Mouse (Mus musculus) cortical plate, adult 2 months (tissue): ENCODE results near the gene Mark4.

Source experiments
- CTCF ChIP-seq: fragments of 200-500 bp; IDR thresholded peaks from 2 replicates; pipeline ENCODE4 v1.5.1; 2011; ENCODE audit warnings: mild to moderate bottlenecking, control low read depth, low read length; ENCODE audit not compliant: insufficient read depth; ENCODE audit errors: extremely low read depth
- POLR2A ChIP-seq: fragments of 200-500 bp; IDR thresholded peaks from 2 replicates; pipeline ENCODE4 v1.6.1; 2011; ENCODE audit warnings: mild to moderate bottlenecking, low read length, control low read depth; ENCODE audit not compliant: insufficient read depth; ENCODE audit errors: extremely low read depth

DNA sequence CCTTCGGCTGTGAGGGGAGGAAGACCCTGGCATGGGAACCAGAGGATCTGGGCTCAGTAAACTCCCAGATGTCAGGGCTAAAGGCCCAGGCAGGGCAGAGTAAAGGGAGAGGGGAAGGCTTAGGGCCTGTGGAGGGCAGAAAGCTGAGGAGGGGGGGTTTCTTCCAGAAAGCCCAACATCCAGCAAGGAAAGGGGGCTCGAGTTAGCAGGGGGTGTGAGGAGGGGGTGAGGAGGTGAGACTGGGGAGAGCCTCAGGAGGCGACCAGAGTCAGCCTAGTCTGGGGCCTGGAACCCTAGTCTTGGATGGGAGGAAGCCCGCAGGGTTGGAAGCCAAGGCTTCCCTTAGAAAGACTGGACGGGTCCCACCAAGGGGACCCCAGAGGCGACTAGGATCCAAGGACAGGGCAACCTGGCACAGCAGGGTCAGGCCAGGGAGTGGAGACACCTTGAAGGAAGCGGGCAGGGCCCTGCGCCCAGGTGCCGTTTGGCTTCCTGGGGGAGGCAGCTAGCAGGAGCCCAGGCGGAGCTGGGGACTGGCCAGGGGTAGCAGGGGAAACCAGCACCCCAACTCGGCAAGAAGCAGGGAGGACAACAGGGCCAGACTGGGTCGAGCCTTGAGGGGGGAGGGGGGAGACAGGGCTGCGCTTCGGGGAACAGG is 1.1 kb downstream of the Mark4 start:
- no peak for TF ChIP-seq CTCF
- TF ChIP-seq POLR2A, result no peak
